Mouse (Mus musculus) CH12.LX (cell line): ENCODE results near the gene Sf3a1.

ENCODE experiments used
- BHLHE40 ChIP-seq: IDR thresholded peaks from 2 replicates; pipeline ENCODE4 v1.6.1; 2011; ENCODE audit warnings: mild to moderate bottlenecking, low read depth, low read length, improper control_type of control experiment
- CTCF ChIP-seq, 2 experiments: IDR thresholded peaks in 1 of 2; conservative IDR thresholded peaks in 1 of 2; 2 replicates each; pipeline ENCODE4 v1.5.1; 2011 to 2012; ENCODE audit warnings: low read depth in 2 of 2, low read length in 2 of 2, improper control_type of control experiment in 1 of 2, inconsistent platforms in 1 of 2, mild to moderate bottlenecking in 1 of 2, moderate library complexity in 1 of 2
- E2F4 ChIP-seq: IDR thresholded peaks from 2 replicates; pipeline ENCODE4 v1.6.1; 2011; ENCODE audit warnings: low read depth, low read length, improper control_type of control experiment; ENCODE audit not compliant: insufficient replicate concordance
- EP300 ChIP-seq: IDR thresholded peaks from 2 replicates; pipeline ENCODE4 v1.6.1; 2011; ENCODE audit warnings: low read length, improper control_type of control experiment
- GABPA ChIP-seq: IDR thresholded peaks from 2 replicates; pipeline ENCODE4 v1.6.1; 2012; ENCODE audit warnings: low read depth, low read length, improper control_type of control experiment, inconsistent platforms; ENCODE audit not compliant: insufficient replicate concordance
- IRF4 ChIP-seq: IDR thresholded peaks from 2 replicates; pipeline ENCODE4 v1.6.1; 2014; ENCODE audit warnings: low read depth, mild to moderate bottlenecking, inconsistent platforms, low read length, improper control_type of control experiment
- MAFK ChIP-seq: IDR thresholded peaks from 2 replicates; pipeline ENCODE4 v1.6.1; 2011; ENCODE audit warnings: low read length, improper control_type of control experiment; ENCODE audit not compliant: insufficient replicate concordance
- MAX ChIP-seq: IDR thresholded peaks from 2 replicates; pipeline ENCODE4 v1.6.1; 2011; ENCODE audit warnings: low read length, improper control_type of control experiment
- MAZ ChIP-seq: IDR thresholded peaks from 2 replicates; pipeline ENCODE4 v1.6.1; 2012; ENCODE audit warnings: low read depth, mild to moderate bottlenecking, inconsistent platforms, low read length, improper control_type of control experiment, moderate library complexity
- POLR2A ChIP-seq: IDR thresholded peaks from 2 replicates; pipeline ENCODE4 v1.6.1; 2011; ENCODE audit warnings: low read depth, mild to moderate bottlenecking, improper control_type of control experiment, low read length
- POLR2AphosphoS2 ChIP-seq: IDR thresholded peaks from 2 replicates; pipeline ENCODE4 v1.6.1; 2011; ENCODE audit warnings: low read depth, low read length, improper control_type of control experiment
- SMC3 ChIP-seq: IDR thresholded peaks from 2 replicates; pipeline ENCODE4 v1.6.1; 2011; ENCODE audit warnings: low read depth, low read length, improper control_type of control experiment
- UBTF ChIP-seq: IDR thresholded peaks from 2 replicates; pipeline ENCODE4 v1.6.1; 2012; ENCODE audit warnings: low read depth, mild to moderate bottlenecking, inconsistent platforms, low read length, improper control_type of control experiment, moderate library complexity
- USF1 ChIP-seq: IDR thresholded peaks from 2 replicates; pipeline ENCODE4 v1.6.1; 2014; ENCODE audit warnings: low read depth, mild to moderate bottlenecking, inconsistent platforms, low read length, improper control_type of control experiment

DNA sequence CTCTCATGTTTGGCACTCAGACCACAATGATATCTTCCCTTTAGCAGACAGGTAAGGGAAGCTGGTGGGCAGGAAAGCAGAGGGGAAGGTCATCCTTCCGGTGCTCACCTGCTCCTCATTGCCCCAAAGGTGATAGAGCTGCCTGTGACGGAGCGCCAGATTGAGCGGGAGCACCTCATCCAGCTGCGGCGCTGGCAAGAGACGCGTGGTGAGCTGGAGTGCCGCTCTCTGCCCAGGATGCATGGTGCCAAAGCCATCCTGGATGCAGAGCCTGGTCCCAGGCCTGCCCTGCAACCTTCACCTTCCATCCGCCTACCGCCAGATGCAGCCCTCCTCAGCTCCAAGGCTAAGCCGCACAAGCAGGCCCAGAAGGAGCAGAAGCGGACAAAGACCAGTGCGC is 54.4 kb downstream of the Sf3a1 start:
- no peak for TF ChIP-seq CTCF (conservative IDR thresholded peaks at IDR 0.05 in 1 of 2, IDR thresholded peaks at IDR 0.05 in 1 of 2; ENCODE audit: low read depth in 2 of 2, low read length in 2 of 2)
- TF ChIP-seq USF1: no peak
- TF ChIP-seq POLR2AphosphoS2: no peak
- no peak for TF ChIP-seq MAX
- TF ChIP-seq POLR2A: no peak
- TF ChIP-seq UBTF: no peak
- TF ChIP-seq EP300: no peak
- no peak for TF ChIP-seq MAFK
- TF ChIP-seq IRF4: no peak
- no peak for TF ChIP-seq MAZ
- no peak for TF ChIP-seq SMC3
- no peak for TF ChIP-seq E2F4
- no peak for TF ChIP-seq GABPA
- TF ChIP-seq BHLHE40: no peak
